Mouse (Mus musculus) heart, postnatal 0 days (tissue): ENCODE measurements at regions not wholly inside any gene's neighbourhood (a gene's known extent, or its start where the extent isn't known, plus 50 kb on each side); places are given as distances from the start of the nearest gene placed in this dataset.

Experiments
- ATAC-seq: fragments of 200-750 bp; cut with Nextera tagmentation; 2 replicates; pipeline ENCODE4 v1.8.0; 2017; ENCODE audit warnings: low read depth, moderate number of reproducible peaks, moderate library complexity; ENCODE audit not compliant: insufficient read depth
- DNase-seq: peaks from one replicate; pipeline ENCODE4 v3.0.0-alpha.2; 2016; ENCODE audit warnings: low spot score
- H3K27ac ChIP-seq: fragments of 300-500 bp; sonication (generic); 2 replicates; pipeline ENCODE4 v1.5.1; 2014; ENCODE audit warnings: low read depth, mild to moderate bottlenecking
- H3K27me3 ChIP-seq: fragments of 300-500 bp; sonication (generic); 2 replicates; pipeline ENCODE4 v1.6.1; 2014; ENCODE audit warnings: low read length, mixed read lengths; ENCODE audit not compliant: control insufficient read depth, insufficient read depth
- H3K36me3 ChIP-seq: fragments of 300-500 bp; sonication (generic); replicated peaks from 2 replicates; pipeline ENCODE4 v1.6.1; 2014; ENCODE audit warnings: low read length, mixed read lengths; ENCODE audit not compliant: control insufficient read depth, insufficient read depth
- H3K4me1 ChIP-seq: fragments of 300-500 bp; sonication (generic); 2 replicates; pipeline ENCODE4 v1.6.1; 2014; ENCODE audit warnings: antibody characterized with exemption; ENCODE audit not compliant: control insufficient read depth, insufficient read depth
- H3K4me2 ChIP-seq: fragments of 300-500 bp; sonication (generic); 2 replicates; pipeline ENCODE4 v1.6.1; 2014; ENCODE audit warnings: low read depth, mild to moderate bottlenecking, low read length, moderate library complexity
- H3K4me3 ChIP-seq: fragments of 300-500 bp; sonication (generic); 2 replicates; pipeline ENCODE4 v1.5.1; 2014; ENCODE audit warnings: low read depth, low read length
- H3K9ac ChIP-seq: fragments of 300-500 bp; sonication (generic); replicated peaks from 2 replicates; pipeline ENCODE4 v1.6.1; 2014; ENCODE audit warnings: low read depth, low read length, mixed read lengths
- H3K9me3 ChIP-seq: fragments of 300-500 bp; sonication (generic); replicated peaks from 2 replicates; pipeline ENCODE4 v1.6.1; 2016; ENCODE audit warnings: low read length; ENCODE audit not compliant: control insufficient read depth
- CTCF ChIP-seq: IDR thresholded peaks from 2 replicates; pipeline ENCODE4 v1.5.1; 2016; ENCODE audit warnings: antibody characterized with exemption, control low read depth, low read depth
- EP300 ChIP-seq: IDR thresholded peaks from 2 replicates; pipeline ENCODE4 v1.6.1; 2016; ENCODE audit warnings: antibody characterized with exemption, low read depth
- WGBS: fragments of 180-500 bp; shearing (Covaris S2); extraction: QIAGEN DNeasy Blood & Tissue Kit; methylation state at CpG from one replicate; pipeline ENCODE4 v1.1.7; 2014; 5-methylcytosine and 5-hydroxymethylcytosine counted together

GRCm38 (mm10) chr19:26977887-26978639 lies 92.4 kb downstream of the Gm815 start:
- WGBS: 73% methylated on average over 14 of the region's 14 CpGs
- Histone ChIP-seq H3K9ac (no peak overlapping the region), H3K27ac (no peak overlapping the region), H3K36me3 (no peaks in the 10 kb centered on the region), H3K9me3 (no peaks in the 10 kb centered on the region), H3K4me2 (no peak overlapping the region), H3K4me1 (peaks cover 15% of the 10 kb centered on the region), H3K27me3 (no peaks in the 10 kb centered on the region), H3K4me3 (no peak overlapping the region)
- TF ChIP-seq CTCF: no peak
- TF ChIP-seq EP300: no peak
- DNase-seq (no peak), ATAC-seq (no peak)

GRCm38 (mm10) chr19:26978640-26979007 lies 92.9 kb downstream of the Gm815 start:
- Histone ChIP-seq H3K27ac (no peak overlapping the region), H3K4me2 (no peak overlapping the region), H3K9me3 (no peaks in the 10 kb centered on the region), H3K9ac (no peak overlapping the region), H3K4me3 (no peak overlapping the region), H3K4me1 (peaks cover 12% of the 10 kb centered on the region), H3K36me3 (no peaks in the 10 kb centered on the region), H3K27me3 (no peaks in the 10 kb centered on the region)
- no peak for ATAC-seq
- no peak for TF ChIP-seq EP300
- no peak for TF ChIP-seq CTCF
- DNase-seq: no peak
- 86% methylated on average over 3 of the region's 3 CpGs for WGBS

DNA sequence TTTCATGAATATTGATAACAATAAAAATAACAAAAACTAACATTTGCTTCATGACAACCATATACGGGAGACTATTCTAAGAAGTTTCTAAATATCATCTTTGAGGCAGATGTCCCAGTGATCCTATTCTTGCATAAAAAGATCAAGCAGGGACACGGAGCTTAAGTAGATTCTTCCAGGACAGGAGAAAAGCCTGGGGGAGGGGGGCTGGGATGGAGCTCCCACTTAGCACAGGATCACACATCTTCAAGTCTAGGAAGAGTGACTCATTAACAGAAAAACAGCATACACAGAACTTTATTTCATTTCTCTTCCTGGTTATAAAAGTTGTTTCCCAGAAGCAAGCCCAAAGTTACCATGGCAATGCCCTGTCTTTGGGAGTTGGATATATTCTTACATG lies 93.6 kb downstream of the Gm815 start:
- DNase-seq: no peak
- no peak overlapping the region for H3K4me3 ChIP-seq
- no peak overlapping the region for H3K4me2 ChIP-seq
- no peaks in the 10 kb centered on the region for H3K27me3 ChIP-seq
- H3K9me3 ChIP-seq: no peaks in the 10 kb centered on the region
- H3K4me1 ChIP-seq: peaks cover 7% of the 10 kb centered on the region
- no peak for ATAC-seq
- no peak for TF ChIP-seq CTCF
- TF ChIP-seq EP300: no peak
- WGBS: 86% methylated on average over 2 of the region's 2 CpGs
- H3K27ac ChIP-seq: no peak overlapping the region
- H3K9ac ChIP-seq: no peak overlapping the region
- H3K36me3 ChIP-seq: no peaks in the 10 kb centered on the region

- Histone ChIP-seq H3K9ac (no peak overlapping the region), H3K9me3 (no peaks in the 10 kb centered on the region), H3K27ac (peak overlapping the region; percentile 71), H3K4me3 (no peak overlapping the region), H3K36me3 (no peaks in the 10 kb centered on the region), H3K4me1 (peaks cover 10% of the 10 kb centered on the region; the same call in 1 of the 2 replicates), H3K27me3 (no peaks in the 10 kb centered on the region), H3K4me2 (no peak overlapping the region)
- ATAC-seq (0 out of 2 replicates have a peak, but pooled peaks have one; percentile 25), DNase-seq (no peak)
- no peak for TF ChIP-seq EP300
- TF ChIP-seq CTCF: no peak
- 65% methylated on average over 1 of the region's 1 CpGs for WGBS
Measured at GRCm38 (mm10) chr19:26986672-26987071, 101.0 kb downstream of the Gm815 start.

GRCm38 (mm10) chr19:26987197-26987596 lies 101.5 kb downstream of the Gm815 start:
- peak overlapping the region; percentile 71 for H3K27ac ChIP-seq
- no peak overlapping the region for H3K4me3 ChIP-seq
- DNase-seq: peak; percentile 89
- peaks cover 10% of the 10 kb centered on the region; the same call in 1 of the 2 replicates for H3K4me1 ChIP-seq
- WGBS: 6% methylated on average over 3 of the region's 3 CpGs
- H3K4me2 ChIP-seq: no peak overlapping the region
- no peaks in the 10 kb centered on the region for H3K9me3 ChIP-seq
- no peaks in the 10 kb centered on the region for H3K36me3 ChIP-seq
- peak; percentile 99 for TF ChIP-seq EP300
- no peak for TF ChIP-seq CTCF
- no peak overlapping the region for H3K9ac ChIP-seq
- peak; percentile 93 for ATAC-seq
- no peaks in the 10 kb centered on the region for H3K27me3 ChIP-seq

GRCm38 (mm10) chr19:26987909-26988456 lies 102.3 kb downstream of the Gm815 start:
- H3K9ac ChIP-seq: no peak overlapping the region
- H3K27me3 ChIP-seq: no peaks in the 10 kb centered on the region
- H3K36me3 ChIP-seq: no peaks in the 10 kb centered on the region
- DNase-seq (no peak), ATAC-seq (no peak)
- H3K4me2 ChIP-seq: no peak overlapping the region
- peaks cover 10% of the 10 kb centered on the region; the same call in 1 of the 2 replicates for H3K4me1 ChIP-seq
- H3K9me3 ChIP-seq: no peaks in the 10 kb centered on the region
- peak overlapping the region; percentile 71 for H3K27ac ChIP-seq
- no peak for TF ChIP-seq CTCF
- TF ChIP-seq EP300: no peak
- WGBS: 75% methylated on average over 6 of the region's 6 CpGs
- no peak overlapping the region for H3K4me3 ChIP-seq
